Mouse (Mus musculus) C2C12 (cell line): ENCODE data around the gene Casz1.

Source experiments
- CEBPB ChIP-seq: IDR thresholded peaks from one replicate; pipeline ENCODE4 v1.6.1; 2011; ENCODE audit warnings: low read depth, mild to moderate bottlenecking, control low read depth, moderate library complexity
- CTCF ChIP-seq: IDR thresholded peaks from one replicate; pipeline ENCODE4 v1.5.1; 2011; ENCODE audit not compliant: control insufficient read depth, insufficient read depth, insufficient read length
- MAX ChIP-seq: IDR thresholded peaks from one replicate; pipeline ENCODE4 v1.6.1; 2011; ENCODE audit warnings: mild to moderate bottlenecking, control low read depth
- MYOD1 ChIP-seq: IDR thresholded peaks from one replicate; pipeline ENCODE4 v1.6.1; 2011; ENCODE audit warnings: low read depth; ENCODE audit not compliant: control insufficient read depth, insufficient read length

DNA sequence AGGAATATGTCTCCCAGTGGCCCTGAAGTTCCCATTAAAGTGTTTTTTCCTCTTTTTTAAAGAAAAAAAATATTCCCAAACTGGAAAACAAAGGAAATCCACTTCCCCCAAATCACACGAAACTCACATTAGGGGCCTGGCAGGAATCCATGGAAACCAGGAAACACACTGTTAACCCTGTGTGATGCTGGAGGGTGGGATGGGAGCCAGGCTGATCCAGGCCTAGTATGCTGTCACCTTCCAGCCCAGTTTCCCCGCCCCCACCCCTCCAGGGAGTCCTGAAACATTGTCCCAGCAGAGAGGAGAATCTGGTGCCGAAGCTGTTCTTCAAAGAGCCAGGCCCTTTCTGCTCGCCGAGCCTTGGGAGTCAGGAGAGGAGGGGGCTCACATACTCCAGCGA is 32.2 kb downstream of the Casz1 start:
- TF ChIP-seq CTCF (no peak), MYOD1 (no peak), MAX (no peak), CEBPB (no peak)
